Mouse (Mus musculus) E14TG2a.4 (cell line): ENCODE results near the gene Mvp.

Experiments
- H3K27me3 ChIP-seq: 2 replicates; pipeline ENCODE4 v1.6.1; 2014; ENCODE audit warnings: low read length, control low read depth; ENCODE audit not compliant: insufficient read depth
- H3K36me3 ChIP-seq: 2 replicates; pipeline ENCODE4 v1.6.1; 2014; ENCODE audit warnings: low read length, control low read depth; ENCODE audit not compliant: insufficient read depth
- H3K4me1 ChIP-seq: replicated peaks from 2 replicates; pipeline ENCODE4 v1.6.1; 2014; ENCODE audit warnings: low read depth, low read length, control low read depth
- H3K4me3 ChIP-seq: replicated peaks from 2 replicates; pipeline ENCODE4 v1.5.1; 2014; ENCODE audit warnings: mild to moderate bottlenecking, low read length
- H3K9me3 ChIP-seq: 2 replicates; pipeline ENCODE4 v1.6.1; 2014; ENCODE audit warnings: low read length, control low read depth
- CTCF ChIP-seq: conservative IDR thresholded peaks from 2 replicates; pipeline ENCODE4 v1.5.1; 2014; ENCODE audit warnings: low read length
- NANOG ChIP-seq: IDR thresholded peaks from 2 replicates; pipeline ENCODE4 v1.6.1; 2014; ENCODE audit warnings: borderline replicate concordance, low read length, mixed read lengths
- POU5F1 ChIP-seq: IDR thresholded peaks from 2 replicates; pipeline ENCODE4 v1.6.1; 2014; ENCODE audit warnings: low read length, borderline replicate concordance

Mvp gene

DNA sequence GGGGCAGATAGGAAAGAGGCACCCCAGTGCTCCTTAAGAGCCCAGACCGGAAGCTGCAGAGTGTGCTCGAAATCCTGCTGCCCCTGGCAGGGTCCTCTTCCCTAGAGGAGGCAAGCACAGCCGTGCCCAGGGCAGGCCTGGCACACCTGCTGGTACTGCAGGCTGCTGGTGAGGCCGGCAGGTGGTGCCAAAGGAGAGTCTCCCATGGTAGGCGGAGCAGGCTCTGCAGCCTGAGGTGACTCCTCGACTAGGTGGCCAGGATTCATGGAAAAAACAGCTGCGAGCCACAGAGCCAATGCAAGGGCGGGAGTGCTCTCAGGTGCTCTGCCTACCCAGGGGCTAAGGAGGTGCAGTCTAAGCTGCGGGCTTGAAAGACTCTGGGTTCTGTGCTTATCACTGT, 28.1 kb downstream of the Mvp start:
- Histone ChIP-seq H3K27me3 (no peaks in the 10 kb centered on the region), H3K36me3 (peaks cover 40% of the 10 kb centered on the region), H3K9me3 (no peaks in the 10 kb centered on the region), H3K4me1 (peaks cover 44% of the 10 kb centered on the region), H3K4me3 (0 out of 2 replicates have a peak overlapping the region, but pooled peaks have one; percentile 21)
- TF ChIP-seq NANOG (no peak), POU5F1 (no peak), CTCF (no peak; the same call in 1 of the 2 replicates)

DNA sequence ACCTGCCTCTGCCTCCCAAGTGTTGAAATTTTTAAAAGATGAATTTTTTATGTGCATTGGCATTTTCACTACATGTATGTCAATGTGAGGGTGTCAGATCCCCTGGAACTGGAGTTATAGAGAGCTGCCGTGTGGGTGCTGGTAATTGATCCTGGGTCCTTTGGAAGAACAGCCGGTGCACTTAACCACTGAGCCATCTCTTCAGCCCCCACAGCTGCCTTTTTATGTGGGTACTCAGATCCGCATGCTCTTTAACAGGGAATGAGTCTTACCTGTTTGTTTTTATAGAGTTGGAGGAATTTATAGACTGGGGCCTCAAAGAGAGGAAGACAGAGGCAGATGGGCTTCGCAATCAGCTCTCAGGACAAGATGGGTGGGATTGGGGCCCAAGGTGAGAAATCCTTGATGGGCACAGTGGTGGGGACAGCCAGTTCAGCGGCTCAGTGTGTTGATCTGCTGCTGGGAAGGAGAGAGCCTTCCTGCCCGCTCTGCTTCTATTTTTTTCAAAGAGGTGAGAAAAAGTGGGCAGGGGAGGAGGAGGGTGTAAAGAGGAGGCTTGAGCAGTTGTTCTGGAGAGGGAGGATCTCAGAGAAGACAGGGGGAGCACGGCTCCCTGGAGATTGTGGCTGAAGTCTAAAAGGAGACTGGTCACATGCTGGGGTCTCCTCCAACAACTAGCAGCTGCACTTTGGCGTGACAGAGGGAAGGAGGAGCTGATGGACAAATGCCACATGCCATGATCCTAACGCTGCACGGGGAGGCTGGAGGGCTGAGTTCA, 29.6 kb downstream of the Mvp start:
- Histone ChIP-seq H3K36me3 (peaks cover 48% of the 10 kb centered on the region), H3K4me1 (peaks cover 39% of the 10 kb centered on the region), H3K9me3 (no peaks in the 10 kb centered on the region), H3K4me3 (no peak overlapping the region), H3K27me3 (no peaks in the 10 kb centered on the region)
- no peak for TF ChIP-seq POU5F1
- no peak for TF ChIP-seq CTCF
- no peak for TF ChIP-seq NANOG

DNA sequence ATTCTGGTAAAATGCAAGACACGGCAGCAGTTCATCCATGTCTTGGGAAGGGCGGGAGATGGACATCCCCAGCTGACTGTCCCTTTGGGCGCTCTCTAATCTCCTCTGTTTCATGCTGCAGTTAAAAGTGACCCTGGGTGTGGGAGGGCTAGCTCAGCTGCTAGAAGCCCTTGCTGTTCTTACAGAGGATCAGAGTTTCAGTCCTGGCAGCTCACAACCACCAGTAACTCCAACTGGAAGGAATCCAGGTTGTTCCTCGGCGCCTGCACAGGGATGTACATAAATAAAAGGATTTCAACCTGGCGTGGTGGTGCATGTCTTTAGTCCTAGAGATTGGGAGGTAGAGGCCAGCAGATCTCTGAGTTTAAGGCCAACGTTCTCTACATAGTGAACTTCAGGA, 31.3 kb downstream of the Mvp start:
- Histone ChIP-seq H3K9me3 (no peaks in the 10 kb centered on the region), H3K4me1 (peaks cover 39% of the 10 kb centered on the region), H3K36me3 (peaks cover 49% of the 10 kb centered on the region), H3K4me3 (no peak overlapping the region), H3K27me3 (no peaks in the 10 kb centered on the region)
- TF ChIP-seq POU5F1 (no peak), CTCF (no peak), NANOG (no peak)

DNA sequence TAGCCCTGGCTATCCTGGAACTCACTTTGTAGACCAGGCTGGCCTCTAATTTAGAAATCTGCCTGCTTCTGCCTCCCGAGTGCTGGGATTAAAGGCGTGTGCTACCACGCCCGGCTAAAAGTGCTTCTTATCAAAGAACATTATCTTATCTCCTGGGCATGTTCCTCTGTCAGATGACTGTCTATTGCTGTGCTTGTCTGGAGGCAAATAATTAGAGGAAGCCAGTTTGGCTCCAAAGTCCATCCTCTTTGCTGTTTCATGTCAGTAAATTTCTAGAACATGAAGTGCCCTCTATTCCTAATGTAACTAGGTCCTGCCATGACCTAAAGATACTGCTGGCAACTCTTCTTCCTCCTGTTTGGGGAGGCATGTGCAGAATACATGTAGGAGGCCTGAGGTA, 32.4 kb downstream of the Mvp start:
- peaks cover 42% of the 10 kb centered on the region for H3K4me1 ChIP-seq
- H3K9me3 ChIP-seq, result no peaks in the 10 kb centered on the region
- peaks cover 48% of the 10 kb centered on the region for H3K36me3 ChIP-seq
- TF ChIP-seq CTCF, result no peak
- TF ChIP-seq NANOG, result no peak
- no peak for TF ChIP-seq POU5F1
- H3K4me3 ChIP-seq, result no peak overlapping the region
- no peaks in the 10 kb centered on the region for H3K27me3 ChIP-seq

GRCm38 (mm10) chr7:126981601-126982000, 32.8 kb downstream of the Mvp start:
- Histone ChIP-seq H3K4me1 (peaks cover 40% of the 10 kb centered on the region), H3K9me3 (no peaks in the 10 kb centered on the region), H3K27me3 (no peaks in the 10 kb centered on the region), H3K36me3 (peaks cover 43% of the 10 kb centered on the region), H3K4me3 (no peak overlapping the region)
- TF ChIP-seq POU5F1 (no peak), NANOG (no peak), CTCF (no peak)

DNA sequence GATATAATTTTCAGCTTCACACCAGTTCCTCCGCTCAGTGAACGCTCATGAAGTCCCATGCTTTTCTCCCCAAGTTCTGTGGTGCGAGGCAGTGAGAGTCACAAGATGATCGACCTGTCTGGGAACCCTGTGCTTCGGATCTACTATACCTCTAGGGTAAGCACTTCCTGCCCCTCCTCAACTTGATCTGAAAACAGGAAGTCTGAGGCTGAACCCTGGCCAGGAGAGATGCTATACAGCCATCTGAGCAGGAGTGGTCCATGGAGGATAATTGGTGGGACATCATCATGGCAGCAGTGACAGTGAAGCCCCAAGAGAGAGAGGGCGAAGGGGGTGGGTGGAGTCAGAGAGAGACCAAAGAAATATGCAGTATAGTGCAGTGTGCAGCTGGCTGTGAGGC, 35.6 kb downstream of the Mvp start:
- Histone ChIP-seq H3K4me1 (peaks cover 41% of the 10 kb centered on the region), H3K4me3 (0 out of 2 replicates have a peak overlapping the region, but pooled peaks have one; percentile 10), H3K9me3 (no peaks in the 10 kb centered on the region), H3K36me3 (peaks cover 42% of the 10 kb centered on the region), H3K27me3 (no peaks in the 10 kb centered on the region)
- TF ChIP-seq CTCF (no peak), NANOG (no peak), POU5F1 (no peak)

DNA sequence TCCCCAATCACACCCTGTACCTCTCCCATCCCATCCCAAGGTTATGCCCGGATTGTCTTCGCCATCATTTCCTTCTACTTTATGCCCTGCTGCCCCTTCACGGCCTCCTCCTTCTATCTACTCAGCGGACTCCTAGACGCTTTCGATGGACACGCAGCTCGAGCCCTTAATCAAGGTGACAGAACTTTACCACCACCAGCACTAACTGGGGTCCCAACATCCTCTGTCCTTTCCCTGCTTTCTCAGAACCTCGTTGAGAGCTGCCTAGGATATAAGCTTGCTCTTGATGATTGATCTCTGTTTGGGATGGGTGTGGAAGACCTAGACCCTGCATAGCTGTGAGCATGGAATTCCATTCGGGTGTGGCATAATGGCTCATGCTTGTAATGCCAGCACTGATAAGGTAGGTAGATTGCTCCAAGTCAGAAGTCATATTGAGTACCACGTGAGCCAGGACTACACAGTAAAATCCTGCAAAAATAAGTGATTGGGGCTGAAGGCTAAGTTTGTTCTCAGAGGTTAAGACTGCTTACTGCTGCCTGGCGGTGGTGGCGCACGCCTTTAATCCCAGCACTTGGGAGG, 37.5 kb downstream of the Mvp start:
- Histone ChIP-seq H3K27me3 (no peaks in the 10 kb centered on the region), H3K36me3 (peaks cover 42% of the 10 kb centered on the region), H3K9me3 (no peaks in the 10 kb centered on the region), H3K4me1 (peaks cover 41% of the 10 kb centered on the region), H3K4me3 (peak overlapping the region; percentile 100)
- TF ChIP-seq CTCF (no peak), NANOG (no peak), POU5F1 (no peak)

- H3K36me3 ChIP-seq, result peaks cover 37% of the 10 kb centered on the region
- no peak for TF ChIP-seq NANOG
- TF ChIP-seq CTCF, result peak; percentile 75
- TF ChIP-seq POU5F1, result no peak
- peaks cover 41% of the 10 kb centered on the region for H3K4me1 ChIP-seq
- no peaks in the 10 kb centered on the region for H3K9me3 ChIP-seq
- H3K27me3 ChIP-seq, result no peaks in the 10 kb centered on the region
- peak within 1 kb of the TSS; percentile 100 for H3K4me3 ChIP-seq
Observed at GRCm38 (mm10) chr7:126975950-126976866, 38.2 kb downstream of the Mvp start, which contains the start of gene Cdiptos. TSS of gene Cdiptos (minus strand) at chr7:126976098.
